Mouse (Mus musculus): ENCODE measurements at regions not wholly inside any gene's neighbourhood (a gene's known extent, or its start where the extent isn't known, plus 50 kb on each side); places are given as distances from the start of the nearest gene placed in this dataset.

- H3K27ac ChIP-seq: no peak overlapping the region
- no peak overlapping the region for H3K4me2 ChIP-seq
- H3K27me3 ChIP-seq: no peaks in the 10 kb centered on the region
- H3K4me1 ChIP-seq: no peaks in the 10 kb centered on the region
- H3K36me3 ChIP-seq: no peaks in the 10 kb centered on the region
- H3K9ac ChIP-seq: no peak overlapping the region
- ATAC-seq (ENCODE audit: insufficient number of reproducible peaks, insufficient read depth, low FRiP score, low TSS enrichment, low read depth): no peak
- no peak overlapping the region for H3K4me3 ChIP-seq
- H3K9me3 ChIP-seq: no peaks in the 10 kb centered on the region
- WGBS: 86% methylated on average over 5 of the region's 5 CpGs
Observed at GRCm38 (mm10) chr5:12124935-12125334, 207.1 kb downstream of the 4933402N22Rik start.

DNA sequence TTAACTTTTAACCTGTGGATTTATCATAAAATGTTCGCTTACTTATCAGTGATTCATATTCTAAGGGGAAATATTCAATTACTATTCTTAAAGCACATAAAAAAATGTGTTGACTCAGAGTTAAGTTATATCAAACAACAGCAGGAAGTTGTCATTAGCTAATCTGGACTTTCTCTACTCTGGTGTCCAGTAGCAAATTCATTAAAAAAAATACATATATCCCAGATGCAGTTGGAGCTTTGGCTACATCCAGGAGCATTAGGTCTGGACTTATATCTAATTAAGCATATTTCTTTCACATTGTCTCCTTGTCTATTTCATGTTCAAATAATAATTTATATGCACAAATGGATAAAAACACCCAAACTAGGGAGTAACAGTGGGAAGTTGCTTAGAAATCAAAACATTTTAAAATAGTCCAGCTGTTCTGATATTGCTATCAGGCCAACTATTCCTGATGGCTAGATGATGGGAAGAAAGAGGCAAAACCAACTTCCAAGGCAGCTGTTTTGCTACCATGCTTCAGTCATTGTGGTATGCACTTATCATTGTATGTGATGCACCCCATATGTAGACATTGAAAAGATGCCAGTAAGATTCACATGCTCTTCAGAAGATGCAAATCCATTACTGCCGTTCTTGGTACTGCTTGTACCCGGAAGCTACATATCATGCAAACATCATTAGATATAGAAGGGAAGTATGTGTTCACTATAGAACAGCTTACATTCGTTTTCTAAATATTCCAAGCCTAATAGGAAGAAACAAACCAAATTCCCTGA is 209.8 kb downstream of the 4933402N22Rik start:
- no peaks in the 10 kb centered on the region for H3K9me3 ChIP-seq
- WGBS: 84% methylated on average over 4 of the region's 4 CpGs
- ATAC-seq (ENCODE audit: insufficient number of reproducible peaks, insufficient read depth, low FRiP score, low TSS enrichment, low read depth): no peak
- H3K4me1 ChIP-seq: no peaks in the 10 kb centered on the region
- H3K27ac ChIP-seq: no peak overlapping the region
- H3K9ac ChIP-seq: no peak overlapping the region
- no peaks in the 10 kb centered on the region for H3K36me3 ChIP-seq
- H3K27me3 ChIP-seq: no peaks in the 10 kb centered on the region
- no peak overlapping the region for H3K4me3 ChIP-seq
- no peak overlapping the region for H3K4me2 ChIP-seq

DNA sequence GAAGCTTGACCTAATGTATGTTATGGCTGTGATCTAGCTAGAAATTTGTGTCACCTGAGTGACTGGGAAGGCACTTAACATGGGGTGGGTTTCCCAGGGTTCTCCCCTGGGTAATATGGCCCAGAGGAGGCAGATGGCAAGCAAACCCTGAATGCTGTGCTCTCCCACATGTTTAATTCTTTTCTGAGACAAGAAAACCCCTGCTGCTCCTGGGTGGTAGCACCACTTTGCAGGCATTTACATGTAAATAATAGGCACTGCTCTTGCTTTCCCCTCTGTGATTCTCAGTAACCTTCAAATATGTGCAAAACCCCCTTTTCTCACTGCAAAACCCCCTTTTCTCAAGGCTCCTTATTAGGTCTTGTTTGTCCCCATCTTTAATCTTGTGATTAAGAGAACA is 221.1 kb downstream of the 4933402N22Rik start:
- no peak for ATAC-seq (ENCODE audit: insufficient number of reproducible peaks, insufficient read depth, low FRiP score, low TSS enrichment, low read depth)
- Histone ChIP-seq H3K27me3 (no peaks in the 10 kb centered on the region), H3K9me3 (peaks cover 6% of the 10 kb centered on the region; the same call in 1 of the 2 replicates)

DNA sequence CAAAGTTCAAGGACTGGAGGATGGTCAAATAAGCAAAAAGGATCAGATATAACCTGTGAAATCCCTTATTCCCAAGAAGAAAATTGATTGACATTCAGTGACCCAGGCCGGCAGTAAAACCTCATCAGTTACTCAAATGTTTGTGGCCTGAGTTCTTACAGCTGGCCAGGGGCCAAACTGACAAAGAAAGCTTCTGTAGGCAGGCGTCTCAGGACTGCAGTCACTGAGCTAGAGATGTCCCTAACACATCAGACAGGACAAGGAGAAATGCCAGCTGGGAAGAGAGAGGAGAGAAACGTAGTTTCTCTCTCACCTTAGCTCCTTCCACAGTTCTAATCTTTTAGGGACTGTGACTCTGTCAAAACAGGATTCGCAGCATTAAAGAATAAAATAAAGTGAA is 229.9 kb upstream of the Sema3d start:
- Histone ChIP-seq H3K36me3 (no peaks in the 10 kb centered on the region), H3K27me3 (no peaks in the 10 kb centered on the region), H3K9ac (no peak overlapping the region), H3K4me1 (no peaks in the 10 kb centered on the region), H3K9me3 (no peaks in the 10 kb centered on the region), H3K4me2 (no peak overlapping the region), H3K27ac (no peak overlapping the region), H3K4me3 (no peak overlapping the region)
- no peak for ATAC-seq (ENCODE audit: insufficient number of reproducible peaks, insufficient read depth, low FRiP score, low TSS enrichment, low read depth)
- 54% methylated on average over 4 of the region's 4 CpGs for WGBS

More for the DNA sequence above, 221.1 kb downstream of the 4933402N22Rik start:
- H3K4me1 ChIP-seq: 0 out of 2 replicates have a peak, but pooled peaks cover 7% of the 10 kb centered on the region
- no peak overlapping the region for H3K27ac ChIP-seq
- no peaks in the 10 kb centered on the region for H3K36me3 ChIP-seq
- H3K4me2 ChIP-seq: no peak overlapping the region
- no peak overlapping the region for H3K9ac ChIP-seq
- H3K4me3 ChIP-seq: no peak overlapping the region

- Histone ChIP-seq H3K4me2 (no peak overlapping the region), H3K27ac (no peak overlapping the region), H3K9me3 (no peaks in the 10 kb centered on the region), H3K4me3 (no peak overlapping the region), H3K36me3 (no peaks in the 10 kb centered on the region), H3K4me1 (no peaks in the 10 kb centered on the region), H3K9ac (no peak overlapping the region), H3K27me3 (no peaks in the 10 kb centered on the region)
- no peak for ATAC-seq (ENCODE audit: insufficient number of reproducible peaks, insufficient read depth, low FRiP score, low TSS enrichment, low read depth)
- WGBS: 53% methylated on average over 3 of the region's 3 CpGs
Observed at GRCm38 (mm10) chr5:12154551-12155091, 228.6 kb upstream of the Sema3d start.

DNA sequence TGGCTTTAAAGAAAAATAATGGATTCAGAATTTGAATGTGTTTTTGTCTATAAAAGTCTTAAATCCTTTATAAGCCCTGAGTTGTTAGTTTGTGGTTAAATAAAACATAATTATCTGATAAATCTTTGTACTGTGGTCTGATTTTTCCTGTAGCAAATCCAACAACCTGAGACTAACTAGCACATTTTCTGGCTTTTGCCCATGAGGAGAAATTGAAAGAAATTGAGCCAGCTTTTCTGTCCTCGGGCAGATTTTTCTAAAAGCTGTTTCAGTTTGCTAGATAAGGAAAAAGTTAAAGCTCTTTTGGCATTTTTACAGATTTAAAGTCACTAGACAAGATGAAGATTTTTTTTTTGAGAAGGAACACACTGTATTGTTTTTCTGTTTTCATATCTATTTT is 191.5 kb upstream of the Sema3d start:
- ATAC-seq (ENCODE audit: insufficient number of reproducible peaks, insufficient read depth, low FRiP score, low TSS enrichment, low read depth): no peak
- H3K27ac ChIP-seq: no peak overlapping the region
- WGBS: 28% methylated on average over 1 of the region's 1 CpGs

DNA sequence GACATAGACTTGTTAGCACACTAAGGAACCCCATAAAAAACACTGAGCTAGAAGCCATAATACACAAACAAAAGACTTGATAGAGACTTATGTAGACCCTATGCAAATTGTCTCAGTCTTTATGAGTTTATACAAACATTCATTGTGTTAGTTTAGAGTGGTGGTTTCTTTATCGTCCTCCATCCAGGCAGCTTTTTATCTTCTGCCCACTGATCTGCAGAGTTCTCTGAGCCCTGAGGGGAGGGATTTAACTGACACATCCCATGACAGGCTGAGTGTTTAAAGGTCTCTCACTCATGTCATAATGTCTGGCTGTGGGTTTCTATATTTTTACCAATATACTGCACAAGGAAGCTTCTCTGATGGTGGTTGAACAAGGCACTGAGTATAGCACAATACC is 175.7 kb upstream of the Sema3d start:
- H3K9me3 ChIP-seq: no peaks in the 10 kb centered on the region
- no peak overlapping the region for H3K4me3 ChIP-seq
- H3K27ac ChIP-seq: no peak overlapping the region
- H3K36me3 ChIP-seq: no peaks in the 10 kb centered on the region
- ATAC-seq (ENCODE audit: insufficient number of reproducible peaks, insufficient read depth, low FRiP score, low TSS enrichment, low read depth): no peak
- no peak overlapping the region for H3K4me2 ChIP-seq
- H3K9ac ChIP-seq: no peak overlapping the region
- 50% methylated on average over 1 of the region's 1 CpGs for WGBS
- no peaks in the 10 kb centered on the region for H3K4me1 ChIP-seq
- H3K27me3 ChIP-seq: no peaks in the 10 kb centered on the region

More for the DNA sequence above, 191.5 kb upstream of the Sema3d start:
- H3K4me3 ChIP-seq: no peak overlapping the region
- H3K4me1 ChIP-seq: no peaks in the 10 kb centered on the region
- no peak overlapping the region for H3K4me2 ChIP-seq
- H3K27me3 ChIP-seq: no peaks in the 10 kb centered on the region
- H3K9ac ChIP-seq: no peak overlapping the region
- H3K9me3 ChIP-seq: no peaks in the 10 kb centered on the region
- no peaks in the 10 kb centered on the region for H3K36me3 ChIP-seq

- ATAC-seq (ENCODE audit: insufficient number of reproducible peaks, insufficient read depth, low FRiP score, low TSS enrichment, low read depth): no peak
- H3K36me3 ChIP-seq: no peaks in the 10 kb centered on the region
- H3K4me1 ChIP-seq: no peaks in the 10 kb centered on the region
- WGBS: 64% methylated on average over 1 of the region's 1 CpGs
- H3K9me3 ChIP-seq: no peaks in the 10 kb centered on the region
- no peak overlapping the region for H3K9ac ChIP-seq
- H3K27ac ChIP-seq: no peak overlapping the region
- H3K4me2 ChIP-seq: no peak overlapping the region
- H3K27me3 ChIP-seq: no peaks in the 10 kb centered on the region
- H3K4me3 ChIP-seq: no peak overlapping the region
Observed at GRCm38 (mm10) chr5:12209631-12210030, 173.6 kb upstream of the Sema3d start.

DNA sequence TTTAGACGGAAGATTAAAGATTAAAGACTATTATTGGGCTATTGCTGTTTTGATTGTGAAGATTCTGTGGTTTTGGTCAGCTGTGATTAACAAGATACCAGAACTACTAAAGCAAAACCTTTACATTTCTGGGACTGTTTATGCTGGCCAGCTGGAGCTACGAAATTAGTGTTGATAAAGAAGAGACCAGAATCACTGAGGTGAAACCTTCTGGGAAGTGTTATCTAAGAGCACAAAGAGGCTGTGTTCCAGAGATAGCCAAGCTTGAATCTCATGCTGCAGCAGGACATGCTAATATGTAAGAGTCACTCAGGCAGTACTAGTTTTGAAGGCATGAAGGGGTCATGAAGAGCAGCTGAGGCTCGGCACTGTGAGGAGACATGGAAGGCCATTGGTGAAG is 169.7 kb upstream of the Sema3d start:
- Histone ChIP-seq H3K9me3 (no peaks in the 10 kb centered on the region), H3K4me3 (no peak overlapping the region), H3K4me1 (no peaks in the 10 kb centered on the region), H3K27me3 (no peaks in the 10 kb centered on the region), H3K9ac (no peak overlapping the region), H3K36me3 (no peaks in the 10 kb centered on the region), H3K4me2 (no peak overlapping the region), H3K27ac (no peak overlapping the region)
- WGBS: 86% methylated on average over 3 of the region's 3 CpGs
- no peak for ATAC-seq (ENCODE audit: insufficient number of reproducible peaks, insufficient read depth, low FRiP score, low TSS enrichment, low read depth)

- no peak overlapping the region for H3K9ac ChIP-seq
- H3K27me3 ChIP-seq: no peaks in the 10 kb centered on the region
- H3K4me1 ChIP-seq: no peaks in the 10 kb centered on the region
- no peak overlapping the region for H3K4me2 ChIP-seq
- no peaks in the 10 kb centered on the region for H3K36me3 ChIP-seq
- H3K4me3 ChIP-seq: no peak overlapping the region
- ATAC-seq (ENCODE audit: insufficient number of reproducible peaks, insufficient read depth, low FRiP score, low TSS enrichment, low read depth): no peak
- whole genome bisulfite sequencing: 74% methylated on average over 2 of the region's 2 CpGs
- no peak overlapping the region for H3K27ac ChIP-seq
- H3K9me3 ChIP-seq: no peaks in the 10 kb centered on the region
Observed at GRCm38 (mm10) chr5:12219424-12220107, 163.6 kb upstream of the Sema3d start.

DNA sequence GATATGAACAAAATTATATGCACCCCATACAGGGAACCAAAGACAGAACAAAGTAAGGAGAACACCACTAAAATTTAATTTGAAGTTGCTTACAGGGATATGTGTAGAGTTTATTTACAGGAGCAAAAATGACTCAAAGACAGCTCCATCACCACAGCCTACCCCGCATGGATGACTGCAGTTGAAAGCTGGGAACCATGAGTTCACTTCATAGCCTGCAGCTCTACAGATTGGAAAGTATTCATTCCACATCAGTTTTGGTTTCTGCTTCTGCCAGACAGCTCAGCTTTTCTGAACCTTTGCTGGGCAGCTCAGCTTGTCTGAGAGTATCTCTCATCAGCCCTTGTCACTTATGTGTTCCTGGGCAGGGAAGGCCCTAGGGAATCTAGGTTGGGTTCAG is 160.6 kb upstream of the Sema3d start:
- Histone ChIP-seq H3K9me3 (no peaks in the 10 kb centered on the region), H3K9ac (no peak overlapping the region), H3K36me3 (no peaks in the 10 kb centered on the region), H3K4me2 (no peak overlapping the region), H3K27me3 (no peaks in the 10 kb centered on the region), H3K4me3 (no peak overlapping the region), H3K27ac (no peak overlapping the region), H3K4me1 (no peaks in the 10 kb centered on the region)
- WGBS: 68% methylated on average over 1 of the region's 1 CpGs
- no peak for ATAC-seq (ENCODE audit: insufficient number of reproducible peaks, insufficient read depth, low FRiP score, low TSS enrichment, low read depth)
